Mouse (Mus musculus) kidney, postnatal 36 days (tissue): ENCODE data around the gene Ywhag.

Experiments used
- DNase-seq, 2 experiments: peaks; one replicate each; pipeline ENCODE4 v3.0.0; 2021 to 2022; ENCODE audit warnings: mixed read lengths in 2 of 2

Ywhag gene

DNA sequence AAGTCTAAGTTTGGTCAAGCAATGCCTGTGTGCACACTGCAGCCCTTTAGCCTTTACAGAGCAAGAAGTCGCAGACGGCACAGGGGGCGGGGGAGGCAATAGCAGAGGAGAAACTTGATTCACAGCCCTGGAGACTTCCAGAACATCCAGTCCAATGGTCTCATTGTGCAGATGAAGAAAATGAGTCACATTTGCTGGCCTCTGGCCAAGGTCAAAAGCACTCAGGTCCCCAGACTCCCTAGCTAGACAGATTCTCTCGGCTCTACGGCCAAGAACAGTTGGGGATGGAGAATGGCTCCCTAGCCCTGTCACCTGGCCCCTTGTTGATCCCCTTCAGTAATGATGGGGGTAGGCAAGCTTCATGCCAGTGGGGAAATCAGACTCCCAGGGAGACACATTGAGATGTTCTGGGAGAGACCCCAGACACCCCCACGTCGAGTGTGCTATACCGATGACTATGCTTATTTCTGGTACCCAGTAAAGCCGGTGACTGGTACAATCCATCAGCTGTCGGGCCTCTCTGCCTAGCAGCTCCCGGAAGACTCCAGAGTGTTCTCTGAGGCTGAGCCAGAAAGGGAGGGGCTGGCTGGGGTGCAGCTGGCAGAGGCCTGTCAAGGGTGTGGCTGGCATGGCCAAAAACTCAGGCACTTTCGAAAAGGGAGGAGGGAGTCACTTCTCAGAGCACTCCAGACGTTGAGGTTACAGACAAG is 54.8 kb downstream of the Ywhag start:
- peak; percentile 75 to 81 for DNase-seq

DNA sequence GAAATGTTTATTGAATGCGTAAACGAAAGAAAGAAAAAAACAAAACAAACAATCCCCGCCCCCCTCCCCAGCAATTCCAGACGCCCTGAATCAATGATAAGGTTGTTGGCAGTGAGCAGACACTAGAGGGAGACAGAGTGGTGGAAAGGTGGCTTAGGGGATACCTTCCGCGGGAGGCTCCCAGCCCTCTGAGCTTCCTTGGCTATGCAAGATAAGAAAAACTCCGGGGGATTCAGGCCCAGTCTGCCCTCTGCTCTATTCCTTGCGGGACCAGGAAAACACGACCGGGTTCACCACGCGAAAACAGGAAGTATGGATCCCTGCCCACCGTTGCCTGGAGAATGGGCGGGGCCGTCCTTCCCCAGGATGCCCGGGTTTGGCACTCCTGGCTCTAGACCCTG is 56.6 kb downstream of the Ywhag start:
- peak; percentile 71 to 79 for DNase-seq

DNA sequence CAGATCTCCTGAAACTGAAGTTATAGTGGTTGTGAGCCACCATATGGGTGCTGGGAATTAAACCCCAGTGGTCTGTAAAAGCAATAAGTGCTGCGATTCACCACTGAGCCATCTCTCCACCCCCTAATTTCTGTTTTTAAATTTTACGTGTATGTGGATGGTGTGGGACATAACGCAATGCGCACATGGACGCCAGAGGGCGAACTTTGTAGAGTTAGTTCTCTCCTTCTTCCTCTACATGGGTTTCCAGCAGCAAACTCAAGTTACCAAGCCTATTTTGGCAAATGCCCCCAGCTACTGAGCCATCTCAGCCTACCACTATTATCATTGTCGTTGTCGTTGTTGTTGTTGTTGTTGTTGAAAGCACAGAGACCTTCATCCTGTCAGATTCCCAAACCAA is 57.2 kb downstream of the Ywhag start:
- DNase-seq: peak; percentile 65 to 88

DNA sequence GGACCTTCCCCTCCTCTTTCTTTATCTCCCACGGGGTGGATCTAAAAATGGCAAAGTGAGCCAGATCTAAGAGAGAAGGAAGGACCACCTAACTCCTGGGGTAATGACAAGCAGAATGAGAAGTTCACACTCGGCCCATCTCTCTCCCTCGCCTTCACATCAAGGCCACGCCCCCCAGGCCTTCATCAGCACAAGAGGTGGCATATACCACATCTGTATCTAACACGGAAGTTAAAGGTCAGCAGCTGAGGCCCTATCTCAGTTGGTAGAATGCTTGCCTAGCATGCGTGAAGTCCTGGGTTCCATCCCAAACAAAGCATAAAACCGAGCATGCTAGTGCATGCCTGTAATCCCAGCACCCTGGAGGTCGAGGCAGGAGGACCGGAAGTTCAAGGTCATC is 60.7 kb downstream of the Ywhag start:
- DNase-seq: no peak

DNA sequence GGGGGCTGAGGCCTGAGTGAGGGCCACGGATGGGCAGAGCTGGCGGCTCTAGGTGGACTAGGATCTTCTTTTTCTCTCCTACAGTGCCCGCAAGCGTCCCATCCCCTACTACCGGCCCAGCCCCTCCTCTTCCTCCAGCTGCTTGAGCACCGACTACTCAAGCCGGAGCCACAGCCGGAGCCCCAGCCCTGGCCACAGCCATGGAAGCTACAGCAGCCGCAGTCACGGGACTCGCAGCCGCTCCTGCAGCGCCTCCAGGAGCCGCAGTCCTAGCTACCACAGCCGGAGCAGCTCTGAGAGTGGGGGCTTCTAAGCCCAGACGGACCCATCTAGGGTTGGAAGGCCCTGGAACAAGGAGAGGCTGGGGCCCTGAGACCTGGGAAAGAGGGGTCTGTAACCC is 61.4 kb downstream of the Ywhag start:
- no peak for DNase-seq

DNA sequence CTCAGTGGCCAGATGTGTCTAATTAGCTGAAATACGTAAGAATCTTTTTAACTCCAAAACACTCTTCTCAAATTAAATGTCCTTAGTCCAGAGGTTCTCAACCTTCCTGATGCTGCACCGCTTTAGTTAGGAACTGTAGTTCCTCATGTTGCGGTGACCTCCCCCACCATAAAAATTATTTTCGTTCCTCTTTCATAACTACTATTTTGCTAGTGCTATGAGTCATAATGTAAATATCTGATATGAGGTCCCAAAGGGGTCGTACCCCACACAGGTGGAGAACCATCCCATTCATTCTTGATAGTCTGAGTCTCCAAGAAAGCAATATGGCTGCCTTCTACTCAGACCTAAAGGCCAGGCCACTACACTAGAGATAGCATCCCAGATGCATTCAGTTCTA is 63.9 kb downstream of the Ywhag start:
- DNase-seq: no peak

DNA sequence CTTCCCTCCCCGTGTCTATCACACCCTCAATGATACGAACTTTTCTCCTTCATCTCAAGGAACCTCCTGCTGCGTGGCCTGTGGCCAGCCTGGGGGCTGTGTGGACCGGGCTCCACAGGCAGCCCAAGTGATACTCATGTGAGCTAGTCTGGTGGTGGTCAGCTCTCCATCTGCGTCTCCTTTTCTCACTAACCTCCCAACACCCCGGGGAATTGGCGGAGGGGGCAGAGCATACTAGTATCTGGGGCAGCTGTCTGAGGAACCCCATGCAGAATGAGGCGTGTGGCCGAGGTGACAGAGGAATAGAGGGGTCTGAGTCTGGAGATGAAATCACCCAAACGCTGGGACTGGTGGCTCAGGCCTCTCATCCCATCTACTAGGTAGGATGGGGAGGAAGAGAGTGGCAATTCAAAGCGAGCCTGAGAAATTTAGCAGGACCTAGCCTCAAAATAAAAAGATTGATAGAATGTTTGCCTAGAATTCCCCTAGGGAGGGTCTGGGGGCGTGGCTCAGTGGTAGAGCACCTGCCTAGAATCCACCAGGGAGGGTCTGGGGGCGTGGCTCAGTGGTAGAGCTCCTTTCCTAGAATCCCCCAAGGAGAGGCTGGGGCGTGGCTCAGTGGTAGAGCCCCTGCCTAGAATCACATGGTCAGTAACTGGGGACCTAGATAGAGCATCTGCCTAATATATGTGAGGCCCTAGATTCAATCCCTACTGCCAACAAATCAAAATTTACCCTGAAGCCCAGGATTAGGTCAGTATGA is 64.6 kb downstream of the Ywhag start:
- no peak for DNase-seq

DNA sequence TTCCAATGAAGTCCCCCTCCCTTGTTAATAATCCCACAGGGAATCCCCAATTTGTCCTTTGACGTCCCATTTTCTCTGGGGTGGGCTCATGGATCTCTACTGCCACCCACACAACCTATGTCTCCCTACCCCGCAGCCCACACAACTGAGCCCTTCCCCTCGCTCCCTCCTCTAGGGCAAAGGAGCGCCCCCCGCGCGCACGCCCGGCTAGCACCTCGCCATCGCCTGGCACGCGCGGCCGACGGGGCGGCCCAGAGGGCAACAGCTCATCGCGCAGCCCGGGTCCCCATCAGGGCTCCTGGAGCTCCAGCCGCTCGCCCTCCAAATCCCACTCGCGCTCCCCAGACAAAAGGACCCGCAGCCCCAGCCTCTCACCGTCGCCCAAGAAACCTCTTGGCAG is 65.8 kb downstream of the Ywhag start:
- DNase-seq: no peak

DNA sequence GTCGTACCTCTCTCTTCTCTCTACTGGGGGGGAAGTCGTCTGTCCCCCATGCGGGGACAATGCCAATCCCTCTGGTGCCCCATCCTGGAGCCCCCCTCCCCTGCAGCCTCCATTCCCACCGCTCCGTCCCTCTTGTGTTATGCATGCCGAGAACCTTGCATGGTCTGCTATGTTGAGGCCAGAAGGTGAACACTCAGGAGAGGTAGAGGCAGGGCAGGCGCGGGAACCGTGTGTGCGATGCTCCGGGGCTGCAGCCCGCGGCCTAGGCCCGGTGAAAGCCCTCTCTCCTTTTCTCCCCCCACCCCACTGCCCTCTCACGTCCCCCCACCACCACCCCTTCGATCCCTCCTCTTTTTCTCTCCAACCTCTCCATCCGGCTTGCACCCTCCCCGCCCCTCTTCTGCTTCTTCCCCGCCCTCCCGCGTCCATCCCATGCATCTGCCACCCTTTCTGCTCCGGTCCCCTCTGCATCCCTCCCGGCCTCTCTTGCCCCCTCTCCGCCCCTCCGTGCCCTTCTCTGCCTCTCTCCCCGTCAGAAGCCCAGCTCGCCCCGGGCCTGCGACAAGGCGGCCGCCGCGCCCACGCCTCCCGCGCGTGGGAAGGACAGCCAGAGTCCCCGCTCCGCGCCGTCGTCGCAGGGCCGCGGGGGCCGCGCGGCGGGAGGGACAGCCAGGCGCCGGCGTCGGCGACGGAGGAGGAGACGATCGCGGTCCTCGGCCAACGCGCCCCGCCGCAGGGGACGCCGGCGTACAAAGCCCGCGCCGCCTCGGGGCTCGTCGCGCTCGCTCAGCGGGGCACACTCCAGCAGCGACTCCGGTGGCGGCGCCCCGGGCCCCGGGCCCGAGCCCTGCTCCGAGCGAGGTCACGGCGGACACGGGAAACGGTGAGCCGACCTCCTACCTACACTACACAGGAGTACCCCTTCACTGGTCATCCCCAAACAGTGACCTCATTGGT is 66.5 kb downstream of the Ywhag start:
- peak in 1 of 2 experiments; percentile 29 for DNase-seq

DNA sequence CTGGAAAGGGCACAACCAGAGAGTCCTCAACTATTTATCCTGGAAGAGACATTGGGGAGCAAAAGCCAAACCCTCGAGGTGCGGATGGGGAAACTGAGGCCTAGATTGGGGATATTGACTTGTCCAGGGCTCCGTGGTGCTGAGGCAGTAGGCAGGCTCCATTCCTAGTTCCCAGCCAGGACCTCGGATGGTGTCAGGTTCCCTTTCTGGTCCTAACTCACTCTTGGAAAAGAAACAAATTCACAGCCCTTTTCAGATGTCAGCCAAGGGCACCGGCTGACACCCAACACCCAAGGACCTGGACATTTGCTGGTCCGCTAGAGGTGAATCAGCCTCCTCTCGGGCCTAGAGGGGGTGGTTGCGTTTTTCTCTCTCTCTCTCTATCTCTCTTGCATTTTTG is 67.8 kb downstream of the Ywhag start:
- no peak for DNase-seq
